Mouse (Mus musculus): Measurements from ENCODE around the gene Kti12.

Kti12 gene

DNA sequence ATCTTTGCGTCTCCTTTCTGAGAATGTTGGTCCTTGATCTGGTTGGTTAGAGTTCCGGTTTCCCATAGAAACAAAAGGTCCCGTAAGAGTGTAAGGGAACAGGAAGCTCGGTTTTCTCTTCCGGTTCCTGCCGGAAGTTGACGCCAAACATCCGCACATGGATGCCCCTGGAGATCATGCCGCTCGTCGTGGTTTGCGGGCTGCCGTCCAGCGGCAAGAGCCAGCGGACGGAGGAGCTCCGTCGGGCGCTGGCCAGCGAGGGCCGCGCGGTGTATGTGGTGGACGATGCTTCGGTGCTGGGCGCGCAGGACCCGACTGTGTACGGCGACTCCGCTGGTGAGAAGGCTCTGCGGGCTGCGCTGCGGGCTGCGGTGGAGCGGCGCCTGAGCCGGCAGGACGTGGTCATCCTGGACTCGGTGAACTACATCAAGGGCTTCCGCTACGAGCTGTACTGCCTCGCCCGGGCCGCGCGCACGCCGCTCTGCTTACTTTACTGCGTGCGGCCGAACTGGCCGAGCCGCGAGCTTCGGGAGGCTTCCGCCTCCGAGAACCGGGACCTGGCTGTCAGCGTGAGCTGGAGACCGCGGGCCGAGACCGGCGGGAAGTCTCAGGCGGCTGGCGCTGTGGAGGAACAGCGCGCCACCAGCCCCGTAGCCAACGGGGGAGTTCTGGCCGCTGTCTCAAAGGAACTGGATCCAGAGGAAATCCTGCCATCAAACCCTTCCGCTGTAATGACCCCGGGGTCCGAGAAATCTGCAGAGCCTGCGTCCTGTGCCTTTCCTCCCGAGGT is at the start of gene Kti12:
TSS of gene Kti12 (plus strand) at position 71 of the 790 bp plus-strand sequence.
- DNase-seq (ENCODE audit: low read depth, low spot score), result peak; percentile 87

DNA sequence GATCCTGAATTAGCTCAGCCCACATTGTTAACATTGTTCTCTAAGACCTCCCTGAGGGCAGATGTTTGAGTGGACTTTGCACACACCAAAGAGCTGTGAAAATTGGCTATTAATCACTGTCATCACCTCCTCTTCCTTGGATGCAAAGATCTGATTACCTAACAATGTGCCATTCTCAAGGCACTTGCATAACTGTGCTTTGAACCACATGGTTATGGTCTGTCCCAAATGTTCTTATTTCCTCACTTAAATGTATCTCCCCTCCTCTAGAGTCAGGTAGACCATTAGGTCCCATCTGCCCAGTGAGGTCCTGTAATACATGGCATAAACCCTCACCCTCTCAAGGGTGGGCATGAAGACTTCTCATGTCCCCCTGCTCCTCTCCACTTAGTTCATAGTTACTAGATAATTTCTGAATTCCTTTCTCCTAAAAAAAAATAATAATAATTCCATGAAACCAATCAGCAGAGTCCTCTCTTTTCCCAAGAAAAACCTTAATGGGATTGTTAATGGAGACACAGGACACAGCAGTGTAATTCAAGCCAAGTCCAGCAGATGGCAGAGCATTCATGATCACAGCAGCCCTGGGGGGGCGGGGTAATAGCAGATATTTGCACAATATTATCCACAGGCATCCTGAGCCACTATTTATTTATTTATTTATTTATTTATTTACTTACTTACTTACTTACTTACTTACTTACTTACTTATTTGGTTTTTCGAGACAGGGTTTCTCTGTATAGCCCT is 49.3 kb upstream of the Kti12 start:
- peak; percentile 41 for DNase-seq (ENCODE audit: low read depth, low spot score)

DNA sequence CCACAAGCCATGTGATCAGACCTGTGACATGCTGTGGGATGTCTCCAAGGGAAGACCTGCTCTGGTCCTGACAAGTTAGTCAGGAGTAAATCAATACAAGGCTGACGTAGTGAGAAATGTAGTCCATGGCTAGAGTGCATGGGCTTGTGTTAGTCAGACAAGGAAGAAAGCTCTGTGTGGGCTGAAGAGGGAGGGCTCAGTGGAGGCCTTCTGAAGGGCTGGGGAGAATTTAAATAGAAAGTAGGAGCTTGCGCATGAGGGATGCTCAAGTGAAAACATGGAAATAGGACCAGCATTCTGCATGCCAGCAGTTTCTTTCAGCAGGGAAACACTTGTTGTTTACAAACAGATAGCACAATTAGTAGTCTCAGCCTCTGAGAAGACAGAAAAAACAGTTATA is 44.0 kb upstream of the Kti12 start:
- no peak for DNase-seq (ENCODE audit: low read depth, low spot score)

DNA sequence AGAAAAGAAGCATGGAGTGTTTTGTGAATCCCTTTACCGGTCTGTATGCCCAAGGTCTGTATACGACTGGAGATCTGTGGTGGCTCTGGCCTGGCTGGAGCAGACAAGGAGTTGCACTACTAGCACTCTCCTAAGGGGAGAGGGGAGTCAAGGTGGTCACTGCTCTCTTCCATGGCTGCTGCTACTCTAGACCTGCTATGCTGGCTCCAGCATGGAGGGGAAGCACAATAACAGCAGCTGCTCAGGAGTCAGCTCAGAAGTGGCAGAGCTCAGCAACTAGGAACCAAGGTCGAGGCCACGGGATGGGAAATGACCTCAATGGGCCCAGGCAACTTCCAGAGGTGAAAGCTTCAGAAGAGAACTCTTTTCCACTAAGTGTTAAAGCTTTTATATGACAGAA is 36.4 kb upstream of the Kti12 start:
- no peak for DNase-seq (ENCODE audit: low read depth, low spot score)

DNA sequence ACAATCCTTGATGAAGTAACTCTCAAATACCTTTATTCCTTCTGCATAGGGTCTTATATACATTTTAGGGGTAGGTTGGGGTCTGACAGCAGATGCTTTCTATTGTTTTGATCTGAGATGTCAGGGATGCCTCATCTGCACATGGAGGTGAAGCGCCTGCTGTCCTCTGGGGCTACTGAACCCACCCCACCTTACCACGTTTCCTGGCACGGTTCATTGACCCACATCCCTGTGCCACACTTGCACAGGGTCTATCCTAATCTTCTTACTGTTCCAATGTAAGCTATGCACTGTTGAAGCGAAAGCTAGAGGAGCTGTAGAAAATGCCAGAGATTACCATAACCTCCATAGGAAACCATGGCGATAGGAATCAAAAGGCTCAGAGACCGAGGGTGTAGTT is 36.0 kb upstream of the Kti12 start:
- no peak for DNase-seq (ENCODE audit: low read depth, low spot score)

- no peak for DNase-seq (ENCODE audit: low read depth, low spot score)
Measured at GRCm38 (mm10) chr4:108825677-108826076, 21.9 kb upstream of the Kti12 start.

DNA sequence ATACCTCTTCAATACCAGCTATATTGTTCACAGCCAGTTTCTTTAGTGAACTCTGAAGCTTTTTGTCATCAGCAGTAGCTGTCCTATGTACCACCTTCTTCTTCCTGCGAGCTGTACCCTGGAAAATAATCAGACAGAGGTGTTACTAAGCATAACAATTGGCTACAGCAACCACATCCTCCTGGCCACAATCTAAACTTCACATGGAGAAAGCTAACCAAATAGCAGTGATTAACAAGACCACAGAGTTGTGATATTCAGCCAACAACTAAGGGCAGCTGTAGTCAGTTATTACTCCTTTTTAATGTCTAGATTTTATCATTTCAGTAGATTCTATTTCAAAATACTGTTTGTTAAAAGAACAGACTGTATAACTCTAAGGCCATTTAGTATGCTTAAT is 21.5 kb upstream of the Kti12 start:
- no peak for DNase-seq (ENCODE audit: low read depth, low spot score)

GRCm38 (mm10) chr4:108826643-108827042 is 20.9 kb upstream of the Kti12 start:
- no peak for DNase-seq (ENCODE audit: low read depth, low spot score)

DNA sequence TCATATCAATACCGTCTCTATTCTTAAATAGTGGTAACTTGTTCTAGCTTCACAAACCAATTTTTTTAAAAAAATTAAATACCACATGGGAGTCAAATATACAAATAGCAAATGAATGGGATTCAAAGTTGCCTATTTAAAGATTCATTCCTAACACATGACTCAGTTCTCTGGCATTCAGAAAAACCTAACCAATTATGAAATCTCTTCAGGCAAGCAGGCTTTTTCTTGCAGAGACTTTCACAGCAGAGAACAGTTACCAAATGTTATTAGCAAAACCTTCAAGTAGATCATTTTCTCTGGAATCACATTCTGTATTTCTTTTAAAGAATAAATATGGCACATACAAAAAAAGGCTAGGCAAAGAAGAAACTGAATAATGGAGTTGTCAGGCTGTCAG is 16.9 kb upstream of the Kti12 start:
- no peak for DNase-seq (ENCODE audit: low read depth, low spot score)

DNA sequence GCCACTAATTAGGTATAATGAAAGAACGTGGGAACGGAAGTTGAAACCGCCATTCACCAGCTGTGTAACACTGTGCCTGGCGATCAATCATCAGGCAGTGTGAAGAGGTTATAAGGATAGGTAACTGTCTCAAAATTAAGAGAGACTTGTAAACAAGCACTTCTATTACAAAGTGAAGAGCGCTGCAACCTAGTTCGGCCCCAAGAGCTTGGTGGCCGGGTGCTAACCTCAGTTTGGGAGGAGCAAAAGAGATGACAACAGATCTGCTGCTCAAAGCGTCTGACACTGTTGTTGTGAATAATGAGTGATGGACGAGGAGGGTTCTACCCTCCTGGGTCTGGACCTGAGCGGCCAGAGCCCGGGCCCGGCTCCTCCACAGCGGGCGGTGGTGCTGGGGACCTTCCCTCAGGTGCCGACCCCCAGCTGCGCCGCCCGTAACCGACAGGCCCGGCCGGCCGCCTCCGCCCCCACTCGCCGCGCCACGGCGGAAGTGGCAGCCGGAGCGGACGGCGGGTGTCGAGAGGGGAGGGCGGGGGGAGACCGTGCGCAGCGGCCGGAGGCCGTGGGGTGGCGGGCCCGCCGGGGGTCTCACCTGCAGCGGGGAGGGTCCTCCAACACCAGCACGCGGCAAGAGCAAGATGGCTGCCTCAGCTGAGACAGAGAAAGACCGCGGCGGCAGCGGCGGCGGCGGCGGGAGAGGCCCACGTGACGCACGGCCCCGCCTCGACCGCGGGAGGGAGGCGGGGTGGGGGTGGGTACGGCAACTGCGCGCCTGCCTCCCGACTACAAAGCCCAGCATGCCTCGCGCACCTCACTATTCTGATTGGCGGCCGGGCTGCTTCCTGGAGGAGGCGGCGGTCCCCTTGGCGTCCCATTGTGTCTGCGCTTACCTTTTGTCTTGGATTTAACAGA is 14.4 kb upstream of the Kti12 start, which contains the start of gene Btf3l4:
TSS of gene Btf3l4 (minus strand) at position 699 of the 912 bp plus-strand sequence.
- DNase-seq (ENCODE audit: low read depth, low spot score), result peak; percentile 93

GRCm38 (mm10) chr4:108833828-108834114 is 13.8 kb upstream of the Kti12 start:
- no peak for DNase-seq (ENCODE audit: low read depth, low spot score)

GRCm38 (mm10) chr4:108834115-108834970 is 13.2 kb upstream of the Kti12 start, which contains the start of gene Txndc12:
Gene Txndc12 (plus strand): TSS chr4:108834601.
- peak; percentile 93 for DNase-seq (ENCODE audit: low read depth, low spot score)

DNA sequence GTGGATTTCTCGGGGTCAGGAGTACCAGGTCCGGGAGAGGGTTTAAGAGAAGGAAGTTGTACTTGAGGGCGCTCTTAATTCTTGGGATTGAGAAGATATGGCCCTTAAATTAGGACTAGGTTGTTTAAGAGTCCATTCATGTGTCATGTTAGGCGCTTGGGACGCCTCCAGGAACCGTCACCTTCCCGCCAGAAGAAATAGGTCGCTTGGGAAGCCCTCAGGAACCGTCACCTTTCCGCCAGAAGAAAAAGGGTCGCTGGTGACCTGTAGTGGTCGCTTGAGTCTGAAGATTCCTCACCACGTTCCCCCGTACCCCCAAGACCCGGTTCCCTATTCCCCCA is 12.6 kb upstream of the Kti12 start:
- no peak for DNase-seq (ENCODE audit: low read depth, low spot score)

GRCm38 (mm10) chr4:108835496-108835895 is 12.1 kb upstream of the Kti12 start:
- no peak for DNase-seq (ENCODE audit: low read depth, low spot score)

GRCm38 (mm10) chr4:108838031-108838430 is 9.6 kb upstream of the Kti12 start:
- DNase-seq (ENCODE audit: low read depth, low spot score), result no peak

DNA sequence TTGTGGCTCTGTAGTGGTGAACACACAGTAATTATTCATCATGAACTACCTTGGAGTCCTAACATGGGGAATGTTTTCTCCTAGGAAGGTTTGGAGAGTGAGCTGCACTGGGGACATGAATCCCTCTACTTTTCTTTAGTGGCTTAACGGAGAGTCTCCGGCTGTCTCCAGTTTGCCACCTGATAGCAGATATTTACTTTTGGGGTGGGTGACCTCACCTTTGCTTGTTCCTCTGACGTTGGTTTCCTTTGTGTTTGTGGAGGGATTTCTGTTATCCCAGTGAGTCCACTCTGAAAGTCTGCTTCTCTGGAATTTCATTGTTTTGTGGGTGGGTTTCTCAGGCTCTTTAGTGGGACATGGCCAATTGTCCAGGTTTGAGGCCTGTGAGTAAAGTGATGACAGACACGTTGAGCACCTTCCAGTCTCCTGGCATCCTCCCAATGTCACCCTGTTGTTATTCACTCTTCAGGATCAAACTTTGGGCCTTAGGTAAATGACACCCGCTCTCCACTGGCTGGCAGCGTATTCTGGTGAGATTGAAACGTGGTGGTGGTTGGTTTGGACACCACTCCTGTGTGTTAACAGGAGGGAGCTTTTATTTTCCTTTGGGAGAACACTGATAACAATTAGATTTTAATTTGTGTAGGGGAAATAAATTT is 5.5 kb upstream of the Kti12 start:
- DNase-seq (ENCODE audit: low read depth, low spot score), result no peak

- DNase-seq (ENCODE audit: low read depth, low spot score), result no peak
Measured at GRCm38 (mm10) chr4:108843336-108843735, 4.2 kb upstream of the Kti12 start.

GRCm38 (mm10) chr4:108845824-108846569 is 1.6 kb upstream of the Kti12 start:
- DNase-seq (ENCODE audit: low read depth, low spot score), result no peak

- DNase-seq (ENCODE audit: low read depth, low spot score), result no peak
Measured at GRCm38 (mm10) chr4:108848505-108848848, 892 bp downstream of the Kti12 start, which contains the start of gene A730015C16Rik. Gene A730015C16Rik (minus strand): TSS chr4:108848619.

DNA sequence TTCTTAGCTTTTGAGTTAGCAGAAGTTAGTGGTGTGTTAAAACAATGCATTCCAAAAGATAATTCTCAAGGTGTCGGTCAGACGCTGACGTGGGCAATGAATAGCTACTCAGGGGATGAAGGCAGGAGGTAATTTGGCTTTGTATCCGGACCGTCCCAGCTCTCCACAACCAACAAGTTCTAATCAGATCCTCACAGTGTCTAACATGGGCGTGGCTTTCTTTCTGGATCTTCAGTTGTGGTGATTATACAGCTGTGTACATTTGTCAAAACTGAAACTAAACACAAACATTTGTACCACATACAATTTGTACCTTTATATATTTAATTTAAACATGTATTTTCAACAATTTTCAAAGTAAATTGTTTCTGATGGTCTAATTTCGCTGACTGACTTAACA is 19.2 kb downstream of the Kti12 start:
- no peak for DNase-seq (ENCODE audit: low read depth, low spot score)

All from forelimb bud, embryonic 11.5 days (tissue).